Mouse (Mus musculus) heart, embryonic 11.5 days (tissue): ENCODE results near the gene Spaca3. TPM values are rescaled to one million over a fixed set of nuclear protein-coding genes. Genes with fewer than 3 reads are reported as not detected.

Source experiments
- ATAC-seq: fragments of 200-750 bp; cut with Nextera tagmentation; replicated peaks from 2 replicates; pipeline ENCODE4 v1.8.0; 2017; ENCODE audit warnings: moderate library complexity; ENCODE audit not compliant: insufficient number of reproducible peaks, low FRiP score, low TSS enrichment
- H3K27ac ChIP-seq: fragments of 300-500 bp; sonication (generic); 2 replicates; pipeline ENCODE4 v1.5.1; 2014; ENCODE audit warnings: mild to moderate bottlenecking, low read depth, low read length
- H3K27me3 ChIP-seq: fragments of 300-500 bp; sonication (generic); 2 replicates; pipeline ENCODE4 v1.6.1; 2014; ENCODE audit warnings: mild to moderate bottlenecking, low read length, mixed read lengths; ENCODE audit not compliant: control insufficient read depth, insufficient read depth
- H3K36me3 ChIP-seq: fragments of 300-500 bp; sonication (generic); 2 replicates; pipeline ENCODE4 v1.6.1; 2014; ENCODE audit warnings: mild to moderate bottlenecking, low read length, moderate library complexity, mixed read lengths; ENCODE audit not compliant: control insufficient read depth, insufficient read depth
- H3K4me1 ChIP-seq: fragments of 300-500 bp; sonication (generic); 2 replicates; pipeline ENCODE4 v1.6.1; 2014; ENCODE audit warnings: low read length; ENCODE audit not compliant: control insufficient read depth, insufficient read depth
- H3K4me2 ChIP-seq: fragments of 300-500 bp; sonication (generic); 2 replicates; pipeline ENCODE4 v1.6.1; 2014; ENCODE audit warnings: mild to moderate bottlenecking, moderate library complexity
- H3K4me3 ChIP-seq: fragments of 300-500 bp; sonication (generic); 2 replicates; pipeline ENCODE4 v1.5.1; 2014; ENCODE audit warnings: low read depth, low read length
- H3K9ac ChIP-seq: fragments of 300-500 bp; sonication (generic); 2 replicates; pipeline ENCODE4 v1.6.1; 2014; ENCODE audit warnings: mild to moderate bottlenecking, low read depth, low read length, moderate library complexity
- H3K9me3 ChIP-seq: fragments of 300-500 bp; sonication (generic); replicated peaks from 2 replicates; pipeline ENCODE4 v1.6.1; 2016; ENCODE audit warnings: low read length; ENCODE audit not compliant: control insufficient read depth
- WGBS: fragments of 180-500 bp; shearing (Covaris S2); extraction: QIAGEN DNeasy Blood & Tissue Kit; methylation state at CpG from one replicate; pipeline ENCODE4 v1.1.7; 2014; ENCODE audit not compliant: insufficient replicate concordance; 5-methylcytosine and 5-hydroxymethylcytosine counted together
- polyA plus RNA-seq: library from polyadenylated mRNA; unstranded; fragments of >200 nt; fragmentation: Nextera tagmentation; extraction: Ambion mirVana; gene quantifications from 2 replicates; pipeline ENCODE4 v1.2.1, GENCODE M21; 2014

The Spaca3 gene
- polyA plus RNA-seq, 1 experiment from 2014 or later = not detected

DNA sequence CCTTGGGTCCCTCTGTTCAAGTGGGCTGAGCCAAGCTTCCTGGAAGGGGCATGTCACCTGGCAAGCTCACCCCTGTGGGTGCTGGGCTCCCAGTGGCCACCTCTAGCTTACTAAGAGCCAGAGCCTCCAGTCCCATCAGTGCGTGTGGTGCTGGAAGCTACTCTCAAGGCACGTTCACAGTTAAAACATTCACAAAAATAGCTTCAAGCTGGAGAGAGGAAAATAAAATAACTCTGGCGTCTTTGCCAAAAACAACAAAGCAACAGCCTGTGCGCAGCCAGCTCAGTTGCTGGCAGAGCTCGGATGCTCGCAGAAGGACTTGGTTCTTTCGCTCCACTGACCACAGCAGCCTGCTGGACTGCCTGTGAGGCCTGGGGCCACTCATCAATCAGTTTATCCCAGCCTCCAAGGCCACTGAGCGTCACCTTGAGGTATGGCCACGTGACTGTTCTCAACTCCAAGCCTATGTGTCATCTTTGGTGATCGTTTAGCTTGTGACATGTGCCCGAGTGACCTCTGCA lies 19.0 kb downstream of the Spaca3 start:
- no peaks in the 10 kb centered on the region for H3K9me3 ChIP-seq
- H3K4me1 ChIP-seq = peaks cover 4% of the 10 kb centered on the region
- 52% methylated on average over 11 of the region's 11 CpGs for WGBS
- ATAC-seq = no peak
- H3K9ac ChIP-seq = no peak overlapping the region
- no peaks in the 10 kb centered on the region for H3K27me3 ChIP-seq
- no peak overlapping the region for H3K4me3 ChIP-seq
- no peaks in the 10 kb centered on the region for H3K36me3 ChIP-seq
- no peak overlapping the region for H3K27ac ChIP-seq
- H3K4me2 ChIP-seq = no peak overlapping the region

DNA sequence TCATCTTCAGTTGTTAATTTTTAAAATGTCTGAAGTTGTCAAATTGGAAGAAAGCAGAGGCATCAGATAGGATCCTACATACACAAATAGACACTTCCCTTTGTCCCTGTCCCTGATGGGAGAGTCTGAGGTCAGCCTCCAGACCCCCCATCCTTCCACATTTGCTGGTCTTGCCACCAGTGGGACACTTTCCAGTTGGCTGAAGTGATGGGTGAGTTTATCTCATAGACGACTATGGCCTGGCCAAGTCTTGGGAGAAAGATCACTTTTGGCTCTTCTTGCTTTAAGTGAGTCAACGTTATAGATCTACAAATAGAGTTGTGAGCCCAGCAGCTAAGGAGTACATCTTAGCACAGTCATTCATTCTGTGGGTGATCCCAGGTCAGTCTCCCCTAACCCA lies 19.9 kb downstream of the Spaca3 start:
- H3K4me1 ChIP-seq = no peaks in the 10 kb centered on the region
- no peaks in the 10 kb centered on the region for H3K9me3 ChIP-seq
- no peak for ATAC-seq
- no peak overlapping the region for H3K4me2 ChIP-seq
- no peak overlapping the region for H3K27ac ChIP-seq
- H3K36me3 ChIP-seq = no peaks in the 10 kb centered on the region
- no peak overlapping the region for H3K9ac ChIP-seq
- H3K4me3 ChIP-seq = no peak overlapping the region
- WGBS = 73% methylated on average over 2 of the region's 2 CpGs
- no peaks in the 10 kb centered on the region for H3K27me3 ChIP-seq

DNA sequence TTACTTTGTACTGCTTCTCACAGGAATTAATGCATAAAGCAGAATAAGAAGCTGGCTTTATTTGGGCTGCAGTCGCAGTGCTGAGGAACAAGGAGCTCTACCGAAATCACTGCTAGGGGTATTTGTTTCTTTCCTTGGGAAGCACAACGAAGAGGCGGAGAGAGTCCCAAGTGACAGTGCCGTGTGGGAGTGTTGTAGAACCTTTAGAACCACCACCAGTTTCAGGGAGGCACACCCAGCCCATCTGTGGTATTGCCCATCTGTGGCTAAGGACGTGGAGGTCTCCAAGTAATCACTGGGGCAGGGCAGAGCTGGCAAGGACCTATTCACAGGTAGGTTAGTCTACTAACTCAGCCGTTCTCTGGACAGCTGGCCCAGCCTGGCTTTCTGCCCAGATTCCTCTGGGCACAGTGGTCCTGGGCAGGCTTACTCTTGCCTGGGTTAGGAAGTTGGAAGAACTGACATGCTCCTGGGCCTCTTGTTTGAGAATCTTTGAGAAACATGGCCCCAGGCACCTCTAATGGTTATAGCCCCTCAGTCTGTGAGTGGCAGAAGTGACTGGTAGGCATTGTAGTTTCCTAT lies 24.2 kb downstream of the Spaca3 start:
- H3K4me3 ChIP-seq = no peak overlapping the region
- no peaks in the 10 kb centered on the region for H3K4me1 ChIP-seq
- H3K9me3 ChIP-seq = no peaks in the 10 kb centered on the region
- no peak overlapping the region for H3K27ac ChIP-seq
- WGBS = 77% methylated on average over 7 of the region's 7 CpGs
- peaks cover 2% of the 10 kb centered on the region; the same call in 1 of the 2 replicates for H3K27me3 ChIP-seq
- H3K4me2 ChIP-seq = no peak overlapping the region
- H3K9ac ChIP-seq = no peak overlapping the region
- ATAC-seq = no peak
- H3K36me3 ChIP-seq = no peaks in the 10 kb centered on the region

DNA sequence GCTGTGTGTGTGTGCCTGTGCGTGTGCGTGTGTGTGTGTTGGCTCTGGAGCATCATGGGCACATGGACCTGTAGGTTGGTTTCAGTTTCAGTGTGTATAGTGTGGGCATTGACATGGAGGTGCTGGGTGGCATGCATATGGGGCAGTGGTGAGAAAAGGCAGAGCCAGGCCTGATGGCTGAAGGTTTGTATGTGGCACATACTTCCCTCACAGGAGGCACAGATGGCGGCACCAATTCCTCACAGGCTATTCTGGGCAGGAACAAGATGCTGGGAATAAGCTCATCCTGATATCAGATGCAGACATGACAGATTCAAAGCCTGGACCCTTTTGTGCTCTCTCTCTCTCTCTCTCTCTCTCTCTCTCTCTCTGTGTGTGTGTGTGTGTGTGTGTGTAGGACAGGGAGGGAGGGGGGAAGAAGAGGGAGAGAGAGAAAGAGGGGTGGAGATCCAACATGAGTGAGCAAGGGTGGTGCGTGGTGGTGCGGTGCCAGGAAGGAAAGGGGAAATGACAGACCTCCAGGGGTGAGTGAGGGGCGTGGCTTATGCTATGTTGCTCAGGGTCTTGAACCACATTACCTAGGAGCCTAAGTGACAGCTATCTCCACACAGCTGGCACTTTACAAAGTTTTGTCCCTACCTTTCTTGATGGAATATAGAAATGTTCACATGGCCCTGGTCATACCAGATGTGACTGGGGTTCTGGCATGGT lies 26.5 kb downstream of the Spaca3 start:
- no peak for ATAC-seq
- Histone ChIP-seq H3K4me2 (no peak overlapping the region), H3K4me3 (no peak overlapping the region), H3K27me3 (peaks cover 2% of the 10 kb centered on the region; the same call in 1 of the 2 replicates), H3K27ac (no peak overlapping the region), H3K9me3 (no peaks in the 10 kb centered on the region), H3K4me1 (no peaks in the 10 kb centered on the region), H3K36me3 (no peaks in the 10 kb centered on the region), H3K9ac (no peak overlapping the region)
- 70% methylated on average over 6 of the region's 6 CpGs for WGBS

DNA sequence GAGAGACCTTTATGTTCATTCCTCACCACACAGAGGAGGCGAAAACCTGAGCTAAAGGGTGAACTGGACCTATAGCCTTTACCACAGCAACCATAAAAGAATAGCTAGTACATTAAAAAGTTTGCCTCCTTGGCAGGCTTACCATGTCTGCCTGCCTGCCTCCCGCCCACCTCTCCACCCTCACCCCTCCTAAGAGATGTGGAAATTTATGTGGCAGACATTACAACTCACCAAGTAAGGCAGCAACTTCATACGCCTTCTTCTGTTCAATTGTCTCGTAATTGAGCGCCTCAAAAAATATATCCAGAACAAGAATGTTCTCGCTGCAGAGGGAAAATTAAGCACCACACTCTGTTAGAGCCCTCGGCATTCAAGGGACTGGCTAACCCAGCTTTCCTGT lies 28.2 kb downstream of the Spaca3 start:
- H3K36me3 ChIP-seq = no peaks in the 10 kb centered on the region
- H3K9ac ChIP-seq = no peak overlapping the region
- 69% methylated on average over 7 of the region's 7 CpGs for WGBS
- no peak for ATAC-seq
- H3K4me3 ChIP-seq = no peak overlapping the region
- no peaks in the 10 kb centered on the region for H3K9me3 ChIP-seq
- H3K4me1 ChIP-seq = no peaks in the 10 kb centered on the region
- no peak overlapping the region for H3K27ac ChIP-seq
- H3K4me2 ChIP-seq = no peak overlapping the region
- H3K27me3 ChIP-seq = peaks cover 9% of the 10 kb centered on the region; the same call in 1 of the 2 replicates

DNA sequence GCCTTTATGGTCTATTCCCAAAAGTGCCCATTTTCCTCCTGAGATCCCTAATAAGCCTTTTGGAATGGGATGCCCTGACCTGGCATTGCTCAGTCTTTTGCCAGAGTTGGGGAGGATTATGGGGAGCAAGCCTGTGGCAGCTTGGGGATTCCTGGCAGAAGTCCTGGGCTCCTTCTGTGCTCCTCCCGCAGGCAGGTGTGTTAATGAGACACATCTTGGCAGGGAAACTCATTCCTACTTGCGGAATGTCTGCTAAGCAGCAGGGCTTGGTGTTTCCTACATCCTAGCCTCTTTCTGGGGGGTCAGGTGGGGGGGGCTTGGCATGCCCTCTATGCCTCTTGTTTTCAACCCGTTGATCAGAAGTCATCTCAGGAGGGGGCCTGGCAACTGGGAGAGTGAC lies 28.9 kb downstream of the Spaca3 start:
- Histone ChIP-seq H3K9ac (no peak overlapping the region), H3K4me2 (no peak overlapping the region), H3K27ac (no peak overlapping the region), H3K9me3 (no peaks in the 10 kb centered on the region), H3K4me3 (no peak overlapping the region), H3K4me1 (no peaks in the 10 kb centered on the region), H3K27me3 (peaks cover 12% of the 10 kb centered on the region; the same call in 1 of the 2 replicates), H3K36me3 (no peaks in the 10 kb centered on the region)
- 55% methylated on average over 3 of the region's 3 CpGs for WGBS
- no peak for ATAC-seq

DNA sequence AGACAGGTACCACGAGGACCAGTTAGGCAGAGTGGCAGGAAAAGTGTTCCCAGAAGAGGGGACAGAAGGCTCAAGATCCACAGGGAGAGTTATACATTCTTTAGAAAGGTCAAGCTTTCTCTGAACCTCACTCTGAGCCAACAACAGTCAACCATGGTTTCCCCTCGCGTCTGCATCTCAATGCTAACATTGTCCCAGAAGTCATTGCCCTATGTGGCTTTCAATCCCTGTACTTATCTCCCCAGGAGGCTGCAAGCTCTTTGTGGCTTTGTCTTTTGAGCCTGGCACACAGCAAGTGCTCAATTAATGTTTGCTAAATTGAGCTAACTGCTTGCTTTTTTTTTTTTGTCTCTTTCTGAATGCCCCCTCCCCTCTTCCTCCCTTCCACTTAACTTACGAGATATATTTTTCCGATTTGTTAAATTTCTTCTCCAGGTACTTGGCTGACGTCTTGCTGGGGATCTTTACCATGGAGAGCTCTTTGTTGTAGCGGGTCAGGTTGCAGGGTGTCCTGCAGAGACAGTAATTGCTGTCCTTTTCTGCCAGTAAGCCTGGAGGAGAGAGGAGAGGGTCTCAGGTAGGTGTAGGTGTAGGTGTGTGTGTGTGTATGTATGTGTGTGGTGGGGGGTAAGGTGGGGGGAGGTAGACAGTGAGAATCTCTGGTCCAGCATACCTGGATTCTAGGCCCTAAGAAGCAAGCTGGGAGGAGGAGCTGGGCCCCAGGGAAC lies 31.3 kb downstream of the Spaca3 start:
- WGBS = 11% methylated on average over 7 of the region's 7 CpGs
- no peaks in the 10 kb centered on the region for H3K4me1 ChIP-seq
- no peak for ATAC-seq

DNA sequence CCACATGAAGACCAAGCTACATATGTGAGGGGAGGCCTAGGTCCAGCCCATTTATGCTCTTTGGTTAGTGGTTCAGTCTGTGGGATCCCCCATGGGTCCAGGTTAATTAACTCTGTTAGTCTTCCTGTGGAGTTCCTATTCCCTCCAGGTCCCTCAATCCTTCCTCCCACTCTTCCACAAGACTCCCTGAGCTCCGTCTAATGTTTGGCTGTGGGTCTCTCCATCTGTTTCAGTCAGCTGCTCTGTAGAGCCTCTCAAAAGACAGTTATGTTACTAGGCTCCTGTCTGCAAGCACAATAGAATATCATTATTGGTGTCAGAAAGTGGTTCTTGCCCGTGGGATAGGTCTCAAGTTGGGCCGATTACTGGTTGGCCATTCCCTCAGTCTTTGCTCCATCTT lies 37.7 kb downstream of the Spaca3 start:
- 82% methylated on average over 3 of the region's 3 CpGs for WGBS

More for the DNA sequence above, 31.3 kb downstream of the Spaca3 start:
- Histone ChIP-seq H3K36me3 (no peaks in the 10 kb centered on the region), H3K9me3 (no peaks in the 10 kb centered on the region), H3K27ac (no peak overlapping the region), H3K9ac (no peak overlapping the region), H3K27me3 (peaks cover 14% of the 10 kb centered on the region; the same call in 1 of the 2 replicates), H3K4me2 (no peak overlapping the region), H3K4me3 (no peak overlapping the region)

More for the DNA sequence above, 37.7 kb downstream of the Spaca3 start:
- Histone ChIP-seq H3K9ac (no peak overlapping the region), H3K4me2 (no peak overlapping the region), H3K36me3 (no peaks in the 10 kb centered on the region), H3K9me3 (no peaks in the 10 kb centered on the region), H3K4me3 (no peak overlapping the region), H3K27me3 (peaks cover 8% of the 10 kb centered on the region; the same call in 1 of the 2 replicates), H3K27ac (no peak overlapping the region), H3K4me1 (no peaks in the 10 kb centered on the region)
- ATAC-seq = no peak
